Mouse (Mus musculus): ENCODE results near the gene Pirb. TPM values are rescaled to one million over a fixed set of nuclear protein-coding genes. Genes with fewer than 3 reads are reported as not detected.
"Not testable (repeated sequence)": the region's sequence is repeated elsewhere in the genome, so short reads cannot be mapped to it uniquely, and the experiment has no call there.

The Pirb gene
- polyA plus RNA-seq, 1 experiment from 2014 or later: 0.12 TPM

- peak; percentile 48 for DNase-seq (ENCODE audit: low spot score)
- no peak for ATAC-seq (replicated peaks; ENCODE audit: low FRiP score)
- Histone ChIP-seq H3K4me1 (replicated peaks; ENCODE audit: control insufficient read depth, insufficient read depth, low read length) (peaks cover 3% of the 10 kb centered on the region; the same call in 1 of the 2 replicates), H3K36me3 (ENCODE audit: control insufficient read depth, insufficient read depth, low read length) (peaks cover 2% of the 10 kb centered on the region; the same call in 1 of the 2 replicates), H3K4me2 (ENCODE audit: low read depth, low read length, severe bottlenecking) (no peak overlapping the region), H3K27me3 (ENCODE audit: control insufficient read depth, insufficient read depth, low read length) (no peaks in the 10 kb centered on the region), H3K9me3 (ENCODE audit: control insufficient read depth, low read length) (no peaks in the 10 kb centered on the region), H3K9ac (ENCODE audit: low read length) (no peak overlapping the region), H3K4me3 (ENCODE audit: low read depth, low read length) (no peak overlapping the region), H3K27ac (ENCODE audit: low read depth, low read length) (no peak overlapping the region)
- 72% methylated on average over 4 of the region's 4 CpGs for WGBS
Measured at GRCm38 (mm10) chr7:3707027-3707426, 13.2 kb downstream of the Pirb start.

DNA sequence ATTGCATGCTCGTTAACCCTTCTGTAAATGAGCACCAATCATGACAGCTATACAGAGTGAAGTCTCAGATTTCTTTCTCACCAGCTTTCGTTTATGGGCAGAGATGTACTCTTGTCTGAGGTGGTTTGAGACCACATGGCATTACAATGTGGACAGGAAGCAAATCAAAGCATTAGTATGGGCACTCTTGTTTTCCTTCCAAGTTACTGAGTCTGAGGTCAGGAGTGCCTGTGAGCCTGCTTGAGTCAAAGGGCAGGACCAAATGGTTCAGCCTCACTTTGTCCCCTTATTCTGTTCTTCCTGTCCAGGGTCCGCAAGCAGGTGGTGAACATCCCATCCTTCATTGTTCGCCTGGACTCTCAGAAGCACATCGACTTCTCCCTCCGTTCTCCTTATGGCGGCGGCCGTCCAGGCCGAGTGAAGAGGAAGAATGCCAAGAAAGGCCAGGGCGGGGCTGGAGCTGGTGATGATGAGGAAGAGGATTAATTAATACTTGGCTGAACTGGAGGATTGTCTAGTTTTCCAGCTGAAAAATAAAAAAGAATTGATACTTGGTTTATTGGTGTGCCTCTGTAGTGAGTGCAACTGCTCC lies 13.8 kb downstream of the Pirb start:
- Histone ChIP-seq H3K9ac (ENCODE audit: low read length) (peak overlapping the region; percentile 88), H3K4me2 (ENCODE audit: low read depth, low read length, severe bottlenecking) (peak overlapping the region; percentile 78), H3K27me3 (ENCODE audit: control insufficient read depth, insufficient read depth, low read length) (no peaks in the 10 kb centered on the region), H3K36me3 (ENCODE audit: control insufficient read depth, insufficient read depth, low read length) (peaks cover 2% of the 10 kb centered on the region; the same call in 1 of the 2 replicates), H3K4me3 (ENCODE audit: low read depth, low read length) (peak overlapping the region; percentile 92), H3K9me3 (ENCODE audit: control insufficient read depth, low read length) (no peaks in the 10 kb centered on the region), H3K4me1 (replicated peaks; ENCODE audit: control insufficient read depth, insufficient read depth, low read length) (peaks cover 3% of the 10 kb centered on the region; the same call in 1 of the 2 replicates), H3K27ac (ENCODE audit: low read depth, low read length) (no peak overlapping the region)
- WGBS: 69% methylated on average over 11 of the region's 11 CpGs
- DNase-seq (ENCODE audit: low spot score): peak; percentile 48
- ATAC-seq (replicated peaks; ENCODE audit: low FRiP score): no peak

- no peak for ATAC-seq (replicated peaks; ENCODE audit: low FRiP score)
- Histone ChIP-seq H3K9ac (ENCODE audit: low read length) (peak overlapping the region; percentile 88), H3K4me1 (replicated peaks; ENCODE audit: control insufficient read depth, insufficient read depth, low read length) (peaks cover 3% of the 10 kb centered on the region; the same call in 1 of the 2 replicates), H3K36me3 (ENCODE audit: control insufficient read depth, insufficient read depth, low read length) (peaks cover 2% of the 10 kb centered on the region; the same call in 1 of the 2 replicates), H3K4me2 (ENCODE audit: low read depth, low read length, severe bottlenecking) (peak overlapping the region; percentile 78), H3K27me3 (ENCODE audit: control insufficient read depth, insufficient read depth, low read length) (no peaks in the 10 kb centered on the region), H3K9me3 (ENCODE audit: control insufficient read depth, low read length) (no peaks in the 10 kb centered on the region), H3K27ac (ENCODE audit: low read depth, low read length) (0 out of 2 replicates have a peak overlapping the region, but pooled peaks have one; percentile 7), H3K4me3 (ENCODE audit: low read depth, low read length) (peak overlapping the region; percentile 92)
- 34% methylated on average over 6 of the region's 6 CpGs for WGBS
- DNase-seq (ENCODE audit: low spot score): peak; percentile 52
Measured at GRCm38 (mm10) chr7:3705911-3706310, 14.3 kb downstream of the Pirb start.

- H3K36me3 ChIP-seq (ENCODE audit: control insufficient read depth, insufficient read depth, low read length): not testable (repeated sequence)
- H3K4me3 ChIP-seq (ENCODE audit: low read depth, low read length): peak overlapping the region; percentile 92
- 2% methylated on average over 6 of the region's 7 CpGs for WGBS
Measured at GRCm38 (mm10) chr7:3705461-3705860, 14.7 kb downstream of the Pirb start.

GRCm38 (mm10) chr7:3704475-3704874 lies 15.7 kb downstream of the Pirb start:
- ATAC-seq (replicated peaks; ENCODE audit: low FRiP score) (peak; percentile 21), DNase-seq (ENCODE audit: low spot score) (no peak)
- Histone ChIP-seq H3K4me1 (replicated peaks; ENCODE audit: control insufficient read depth, insufficient read depth, low read length) (peaks cover 3% of the 10 kb centered on the region; the same call in 1 of the 2 replicates), H3K27ac (ENCODE audit: low read depth, low read length) (peak overlapping the region; percentile 66), H3K4me3 (ENCODE audit: low read depth, low read length) (peak overlapping the region; percentile 92), H3K9ac (ENCODE audit: low read length) (peak overlapping the region; percentile 88), H3K9me3 (ENCODE audit: control insufficient read depth, low read length) (no peaks in the 10 kb centered on the region), H3K36me3 (ENCODE audit: control insufficient read depth, insufficient read depth, low read length) (peaks cover 2% of the 10 kb centered on the region; the same call in 1 of the 2 replicates), H3K27me3 (ENCODE audit: control insufficient read depth, insufficient read depth, low read length) (no peaks in the 10 kb centered on the region), H3K4me2 (ENCODE audit: low read depth, low read length, severe bottlenecking) (peak overlapping the region; percentile 78)
- under 1% methylated on average over 20 of the region's 20 CpGs for WGBS

More at GRCm38 (mm10) chr7:3705461-3705860, 14.7 kb downstream of the Pirb start:
- Histone ChIP-seq H3K9ac (ENCODE audit: low read length) (peak overlapping the region; percentile 88), H3K4me2 (ENCODE audit: low read depth, low read length, severe bottlenecking) (peak overlapping the region; percentile 78), H3K27ac (ENCODE audit: low read depth, low read length) (peak overlapping the region; percentile 7; the same call in 1 of the 2 replicates)
- not testable (repeated sequence) for H3K4me1 ChIP-seq (replicated peaks; ENCODE audit: control insufficient read depth, insufficient read depth, low read length); H3K9me3 ChIP-seq (ENCODE audit: control insufficient read depth, low read length); ATAC-seq (replicated peaks; ENCODE audit: low FRiP score); H3K27me3 ChIP-seq (ENCODE audit: control insufficient read depth, insufficient read depth, low read length)
- peak; percentile 50 for DNase-seq (ENCODE audit: low spot score)

DNA sequence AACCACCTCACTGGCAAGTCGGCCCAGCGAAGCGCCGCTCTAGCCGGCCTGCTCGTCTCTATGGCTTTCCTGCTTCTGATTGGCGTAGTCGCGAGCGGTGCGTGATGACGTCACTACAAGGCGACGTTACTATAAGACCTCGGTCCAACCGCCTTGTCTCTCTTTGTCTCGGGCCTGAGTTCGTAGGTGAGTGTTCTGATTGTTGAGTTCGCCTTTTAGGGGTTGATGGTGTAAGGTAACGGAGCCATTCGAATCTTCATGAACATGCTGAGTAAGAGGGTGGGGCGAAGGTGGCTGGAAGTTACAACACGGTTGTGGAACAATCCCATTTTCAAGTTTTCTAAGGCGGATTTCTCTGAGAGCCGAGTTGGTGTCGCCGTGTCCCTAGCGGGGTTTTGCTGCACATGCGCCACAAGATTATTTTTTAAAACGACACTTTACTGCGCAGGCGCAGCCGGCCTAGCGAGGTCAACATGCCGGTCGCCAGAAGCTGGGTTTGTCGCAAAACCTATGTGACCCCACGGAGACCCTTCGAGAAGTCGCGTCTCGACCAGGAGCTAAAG lies 16.2 kb downstream of the Pirb start, which contains the start of gene Rps9:
TSS of gene Rps9 (plus strand) at position 115 of the 563 bp plus-strand sequence.
- Histone ChIP-seq H3K9me3 (ENCODE audit: control insufficient read depth, low read length) (no peaks in the 10 kb centered on the region), H3K4me1 (replicated peaks; ENCODE audit: control insufficient read depth, insufficient read depth, low read length) (peaks cover 3% of the 10 kb centered on the region; the same call in 1 of the 2 replicates), H3K36me3 (ENCODE audit: control insufficient read depth, insufficient read depth, low read length) (peaks cover 2% of the 10 kb centered on the region; the same call in 1 of the 2 replicates), H3K4me2 (ENCODE audit: low read depth, low read length, severe bottlenecking) (peak within 1 kb of the TSS; percentile 78), H3K27me3 (ENCODE audit: control insufficient read depth, insufficient read depth, low read length) (no peaks in the 10 kb centered on the region), H3K9ac (ENCODE audit: low read length) (peak within 1 kb of the TSS; percentile 88), H3K27ac (ENCODE audit: low read depth, low read length) (peak within 1 kb of the TSS; percentile 66), H3K4me3 (ENCODE audit: low read depth, low read length) (peak within 1 kb of the TSS; percentile 92)
- peak; percentile 95 for ATAC-seq (replicated peaks; ENCODE audit: low FRiP score)
- peak; percentile 98 for DNase-seq (ENCODE audit: low spot score)
- WGBS: 1% methylated on average over 42 of the region's 42 CpGs

DNA sequence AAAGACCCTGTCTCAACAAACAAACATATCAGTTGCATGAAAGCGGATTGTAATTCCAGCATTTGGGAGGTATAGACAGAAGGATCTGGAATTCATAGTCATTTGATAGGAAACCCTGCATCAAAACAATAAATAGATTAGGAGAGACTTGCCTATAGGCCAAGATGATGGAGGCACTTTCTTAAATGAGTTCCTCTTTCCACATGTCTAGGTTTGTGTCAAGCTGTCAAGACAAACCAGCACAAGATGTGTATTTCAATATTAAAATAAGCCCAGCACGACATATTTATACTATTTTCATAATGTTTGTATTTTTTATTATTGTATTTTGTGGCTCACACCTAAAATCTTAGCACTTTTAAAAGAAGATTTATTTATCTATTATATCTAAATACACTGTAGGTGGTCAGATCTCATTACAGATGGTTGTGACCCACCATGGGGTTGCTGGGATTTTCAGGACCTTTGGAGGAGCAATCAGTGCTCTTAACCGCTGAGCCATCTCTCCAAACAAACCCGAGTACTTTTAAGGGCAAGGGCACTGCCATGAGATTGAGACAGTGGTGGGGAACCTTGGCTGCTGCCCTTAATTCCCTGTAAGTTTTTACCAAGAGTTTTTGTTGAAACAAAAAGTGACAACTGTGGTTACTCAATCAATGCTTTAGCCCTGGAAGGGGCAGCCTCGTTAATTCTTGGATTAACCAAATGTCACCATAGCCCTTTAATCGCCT lies 16.9 kb downstream of the Pirb start:
- Histone ChIP-seq H3K4me3 (ENCODE audit: low read depth, low read length) (peak overlapping the region; percentile 92), H3K4me1 (replicated peaks; ENCODE audit: control insufficient read depth, insufficient read depth, low read length) (peaks cover 3% of the 10 kb centered on the region; the same call in 1 of the 2 replicates), H3K36me3 (ENCODE audit: control insufficient read depth, insufficient read depth, low read length) (peaks cover 2% of the 10 kb centered on the region; the same call in 1 of the 2 replicates), H3K4me2 (ENCODE audit: low read depth, low read length, severe bottlenecking) (peak overlapping the region; percentile 78), H3K9ac (ENCODE audit: low read length) (peak overlapping the region; percentile 88), H3K27me3 (ENCODE audit: control insufficient read depth, insufficient read depth, low read length) (no peaks in the 10 kb centered on the region), H3K9me3 (ENCODE audit: control insufficient read depth, low read length) (no peaks in the 10 kb centered on the region), H3K27ac (ENCODE audit: low read depth, low read length) (peak overlapping the region; percentile 66; the same call in 1 of the 2 replicates)
- peak; percentile 54 for ATAC-seq (replicated peaks; ENCODE audit: low FRiP score)
- DNase-seq (ENCODE audit: low spot score): no peak
- WGBS: 18% methylated on average over 6 of the region's 6 CpGs

- Histone ChIP-seq H3K9me3 (ENCODE audit: control insufficient read depth, low read length) (no peaks in the 10 kb centered on the region), H3K4me3 (ENCODE audit: low read depth, low read length) (no peak overlapping the region), H3K9ac (ENCODE audit: low read length) (no peak overlapping the region), H3K4me2 (ENCODE audit: low read depth, low read length, severe bottlenecking) (no peak overlapping the region), H3K27ac (ENCODE audit: low read depth, low read length) (no peak overlapping the region), H3K4me1 (replicated peaks; ENCODE audit: control insufficient read depth, insufficient read depth, low read length) (no peaks in the 10 kb centered on the region), H3K36me3 (ENCODE audit: control insufficient read depth, insufficient read depth, low read length) (no peaks in the 10 kb centered on the region; the same call in 1 of the 2 replicates), H3K27me3 (ENCODE audit: control insufficient read depth, insufficient read depth, low read length) (no peaks in the 10 kb centered on the region)
- DNase-seq (ENCODE audit: low spot score) (no peak), ATAC-seq (replicated peaks; ENCODE audit: low FRiP score) (no peak)
- WGBS: 94% methylated on average over 6 of the region's 6 CpGs
Measured at GRCm38 (mm10) chr7:3698471-3698870, 21.7 kb downstream of the Pirb start.

Measured in forebrain, embryonic 11.5 days (tissue).